13 mouse cellular contexts compared by ENCODE assay signal in the genomic region with DNA sequence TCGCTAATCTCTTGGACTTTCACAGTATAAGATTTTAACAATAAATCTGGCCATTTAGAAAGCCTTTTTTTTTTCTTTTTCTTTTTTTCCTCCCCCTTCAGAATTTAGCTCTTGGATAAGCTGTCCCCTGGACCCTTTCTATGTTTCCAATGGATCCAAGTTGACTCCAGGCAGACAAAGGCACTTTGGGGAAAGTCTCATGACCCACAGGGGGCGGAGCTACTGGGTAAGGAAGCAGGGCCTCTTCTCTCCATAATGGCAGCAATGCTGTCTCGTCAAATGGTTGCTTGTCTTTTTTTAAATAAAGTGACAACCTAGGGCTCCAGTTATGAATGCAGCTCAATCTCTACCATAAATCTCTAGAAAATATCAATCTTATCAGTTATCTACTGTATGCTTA.
"Had no signal": no experiment of that assay in that cellular context is flagged by ENCODE, and none has a peak within 500 bp of the region (broad histone marks: within the 10 kb centered on the region; RNA-seq: fewer than 3 reads in every experiment).

No protein-coding gene starts in this region.

- DNase-seq: kidney, adult 18-20 months; kidney, adult 9 months; kidney, postnatal 4 days; liver; midbrain, embryonic 14.5 days; right cerebral cortex, postnatal 4 days; thymus, postnatal 25 days had no signal

- H3K4me2 ChIP-seq: limb, embryonic 13.5 days; liver, embryonic 12.5 days; liver, embryonic 15.5 days; midbrain, embryonic 11.5 days had no signal

- H3K36me3 ChIP-seq: limb, embryonic 10.5 days; liver, embryonic 15.5 days had no signal

- H3K9me3 ChIP-seq: limb, embryonic 10.5 days; limb, embryonic 13.5 days; liver, embryonic 15.5 days had no signal

- H3K9ac ChIP-seq: limb, embryonic 13.5 days; liver, embryonic 12.5 days; liver, embryonic 15.5 days had no signal

- ATAC-seq: liver, embryonic 12.5 days had no signal

- H3K27me3 ChIP-seq: limb, embryonic 13.5 days; liver, embryonic 12.5 days; liver, embryonic 15.5 days had no signal

- H3K4me3 ChIP-seq: limb, embryonic 10.5 days; limb, embryonic 13.5 days; liver, embryonic 12.5 days; liver, embryonic 15.5 days had no signal

- H3K4me1 ChIP-seq: limb, embryonic 10.5 days; limb, embryonic 13.5 days; liver, embryonic 12.5 days; liver, embryonic 15.5 days had no signal

- H3K27ac ChIP-seq: limb, embryonic 10.5 days; limb, embryonic 13.5 days; liver, embryonic 12.5 days; liver, embryonic 15.5 days; stomach, postnatal 0 days had no signal
